Mouse (Mus musculus) C2C12 (cell line): ENCODE data around the gene Pcsk5.

Experiments used
- CTCF ChIP-seq: IDR thresholded peaks from one replicate; pipeline ENCODE4 v1.5.1; 2011; ENCODE audit not compliant: control insufficient read depth, insufficient read depth, insufficient read length
- FOSL1 ChIP-seq: IDR thresholded peaks from one replicate; pipeline ENCODE4 v1.8.0; 2011; ENCODE audit warnings: mild to moderate bottlenecking, low read length; ENCODE audit not compliant: poor library complexity, insufficient read depth, severe bottlenecking
- MAX ChIP-seq: IDR thresholded peaks from one replicate; pipeline ENCODE4 v1.6.1; 2011; ENCODE audit warnings: mild to moderate bottlenecking, control low read depth
- MYOD1 ChIP-seq: IDR thresholded peaks from one replicate; pipeline ENCODE4 v1.6.1; 2011; ENCODE audit warnings: low read depth; ENCODE audit not compliant: control insufficient read depth, insufficient read length
- MYOG ChIP-seq: IDR thresholded peaks from one replicate; pipeline ENCODE4 v1.6.1; 2011; ENCODE audit not compliant: control insufficient read depth, insufficient read length; ENCODE audit errors: extremely low read depth
- USF1 ChIP-seq: IDR thresholded peaks from one replicate; pipeline ENCODE4 v1.6.1; 2011; ENCODE audit warnings: low read depth, mild to moderate bottlenecking, control low read depth, moderate library complexity

DNA sequence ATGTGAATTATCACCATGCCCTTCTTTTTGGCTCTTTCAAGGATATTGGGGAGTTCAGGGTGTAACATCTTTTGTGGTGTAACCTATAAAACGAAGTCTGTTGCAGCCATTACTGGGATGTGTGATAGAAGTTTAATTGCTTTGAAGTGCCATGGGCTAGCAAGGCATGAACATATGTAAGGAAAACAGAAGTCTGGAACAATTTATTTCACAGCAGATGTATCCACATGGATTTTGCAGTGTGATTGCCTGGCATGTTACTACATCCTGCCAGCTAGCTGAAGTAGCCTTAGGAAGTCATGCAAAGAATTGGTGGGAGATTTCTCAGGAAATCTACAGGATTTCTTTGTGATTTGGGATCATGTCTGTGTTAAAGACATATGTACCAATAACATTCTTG, 230.9 kb downstream of the Pcsk5 start:
- TF ChIP-seq CTCF (no peak), MYOG (no peak), USF1 (no peak), MYOD1 (no peak), FOSL1 (no peak), MAX (no peak)
